Mouse (Mus musculus): ENCODE data around the gene Rhov. TPM values are rescaled to one million over a fixed set of nuclear protein-coding genes. Genes with fewer than 3 reads are reported as not detected.
A peak's percentile ranks its signal among the peaks of the same experiment; 100 is the strongest.

Gene Rhov
- polyA plus RNA-seq, 1 experiment = 1.9 TPM

GRCm38 (mm10) chr2:119302876-119303275, 31.8 kb upstream of the Rhov start:
- H3K4me1 ChIP-seq = peaks cover 45% of the 10 kb centered on the region
- no peak for TF ChIP-seq GATA1 (IDR thresholded peaks at IDR 0.05; ENCODE audit: borderline replicate concordance, low read length)
- TF ChIP-seq FLI1 (IDR thresholded peaks at IDR 0.05; ENCODE audit: low read length) = no peak
- no peak overlapping the region for H3K4me3 ChIP-seq (replicated peaks)
- H3K27me3 ChIP-seq (replicated peaks) = peaks cover 38% of the 10 kb centered on the region
- H3K9me3 ChIP-seq = no peaks in the 10 kb centered on the region
- H3K36me3 ChIP-seq (replicated peaks; ENCODE audit: low read length) = peaks cover 26% of the 10 kb centered on the region

- H3K4me3 ChIP-seq (replicated peaks) = no peak overlapping the region
- peaks cover 30% of the 10 kb centered on the region for H3K27me3 ChIP-seq (replicated peaks)
- no peak for TF ChIP-seq GATA1 (IDR thresholded peaks at IDR 0.05; ENCODE audit: borderline replicate concordance, low read length)
- TF ChIP-seq FLI1 (IDR thresholded peaks at IDR 0.05; ENCODE audit: low read length) = no peak
- H3K36me3 ChIP-seq (replicated peaks; ENCODE audit: low read length) = peaks cover 44% of the 10 kb centered on the region
- H3K9me3 ChIP-seq = no peaks in the 10 kb centered on the region
- H3K4me1 ChIP-seq = peaks cover 59% of the 10 kb centered on the region
These were observed 29.9 kb upstream of the Rhov start for GRCm38 (mm10) chr2:119300819-119301493.

- TF ChIP-seq GATA1 (IDR thresholded peaks at IDR 0.05; ENCODE audit: borderline replicate concordance, low read length) (no peak), FLI1 (IDR thresholded peaks at IDR 0.05; ENCODE audit: low read length) (no peak)
- H3K4me1 ChIP-seq = peaks cover 58% of the 10 kb centered on the region
- H3K36me3 ChIP-seq (replicated peaks; ENCODE audit: low read length) = peaks cover 49% of the 10 kb centered on the region
- peaks cover 24% of the 10 kb centered on the region for H3K27me3 ChIP-seq (replicated peaks)
- H3K9me3 ChIP-seq = no peaks in the 10 kb centered on the region
- H3K4me3 ChIP-seq (replicated peaks) = peak overlapping the region; percentile 87
These were observed 29.1 kb upstream of the Rhov start for GRCm38 (mm10) chr2:119299981-119300818.

- Histone ChIP-seq H3K27me3 (replicated peaks) (peaks cover 21% of the 10 kb centered on the region), H3K4me1 (peaks cover 60% of the 10 kb centered on the region), H3K9me3 (no peaks in the 10 kb centered on the region), H3K4me3 (replicated peaks) (no peak overlapping the region), H3K36me3 (replicated peaks; ENCODE audit: low read length) (peaks cover 63% of the 10 kb centered on the region)
- TF ChIP-seq FLI1 (IDR thresholded peaks at IDR 0.05; ENCODE audit: low read length) (no peak), GATA1 (IDR thresholded peaks at IDR 0.05; ENCODE audit: borderline replicate concordance, low read length) (no peak)
These were observed 27.8 kb upstream of the Rhov start for GRCm38 (mm10) chr2:119298839-119299238.

GRCm38 (mm10) chr2:119298330-119298729, 27.3 kb upstream of the Rhov start:
- Histone ChIP-seq H3K36me3 (replicated peaks; ENCODE audit: low read length) (peaks cover 68% of the 10 kb centered on the region), H3K9me3 (no peaks in the 10 kb centered on the region), H3K4me1 (peaks cover 63% of the 10 kb centered on the region), H3K27me3 (replicated peaks) (peaks cover 21% of the 10 kb centered on the region), H3K4me3 (replicated peaks) (no peak overlapping the region)
- TF ChIP-seq FLI1 (IDR thresholded peaks at IDR 0.05; ENCODE audit: low read length) (no peak), GATA1 (IDR thresholded peaks at IDR 0.05; ENCODE audit: borderline replicate concordance, low read length) (no peak)

- Histone ChIP-seq H3K9me3 (no peaks in the 10 kb centered on the region), H3K4me3 (replicated peaks) (no peak overlapping the region), H3K36me3 (replicated peaks; ENCODE audit: low read length) (peaks cover 76% of the 10 kb centered on the region), H3K27me3 (replicated peaks) (peaks cover 16% of the 10 kb centered on the region), H3K4me1 (peaks cover 64% of the 10 kb centered on the region)
- TF ChIP-seq FLI1 (IDR thresholded peaks at IDR 0.05; ENCODE audit: low read length) (no peak), GATA1 (IDR thresholded peaks at IDR 0.05; ENCODE audit: borderline replicate concordance, low read length) (no peak)
These were observed 26.4 kb upstream of the Rhov start for GRCm38 (mm10) chr2:119297506-119297905.

- Histone ChIP-seq H3K27me3 (replicated peaks) (peaks cover 10% of the 10 kb centered on the region), H3K9me3 (no peaks in the 10 kb centered on the region), H3K4me3 (replicated peaks) (no peak overlapping the region), H3K4me1 (peaks cover 64% of the 10 kb centered on the region), H3K36me3 (replicated peaks; ENCODE audit: low read length) (peaks cover 83% of the 10 kb centered on the region)
- no peak for TF ChIP-seq GATA1 (IDR thresholded peaks at IDR 0.05; ENCODE audit: borderline replicate concordance, low read length)
- TF ChIP-seq FLI1 (IDR thresholded peaks at IDR 0.05; ENCODE audit: low read length) = no peak
These were observed 25.7 kb upstream of the Rhov start for GRCm38 (mm10) chr2:119296756-119297155.

- H3K4me1 ChIP-seq = peaks cover 55% of the 10 kb centered on the region
- H3K36me3 ChIP-seq (replicated peaks; ENCODE audit: low read length) = peaks cover 92% of the 10 kb centered on the region
- H3K9me3 ChIP-seq = no peaks in the 10 kb centered on the region
- H3K4me3 ChIP-seq (replicated peaks) = peak overlapping the region; percentile 50
- H3K27me3 ChIP-seq (replicated peaks) = no peaks in the 10 kb centered on the region
- TF ChIP-seq FLI1 (IDR thresholded peaks at IDR 0.05; ENCODE audit: low read length) = no peak
- TF ChIP-seq GATA1 (IDR thresholded peaks at IDR 0.05; ENCODE audit: borderline replicate concordance, low read length) = no peak
These were observed 23.3 kb upstream of the Rhov start for GRCm38 (mm10) chr2:119294411-119294810.

GRCm38 (mm10) chr2:119293776-119294390, 22.8 kb upstream of the Rhov start:
- H3K27me3 ChIP-seq (replicated peaks) = no peaks in the 10 kb centered on the region
- H3K4me3 ChIP-seq (replicated peaks) = peak overlapping the region; percentile 42
- no peaks in the 10 kb centered on the region for H3K9me3 ChIP-seq
- peaks cover 52% of the 10 kb centered on the region for H3K4me1 ChIP-seq
- peaks cover 86% of the 10 kb centered on the region for H3K36me3 ChIP-seq (replicated peaks; ENCODE audit: low read length)
- TF ChIP-seq GATA1 (IDR thresholded peaks at IDR 0.05; ENCODE audit: borderline replicate concordance, low read length) (no peak), FLI1 (IDR thresholded peaks at IDR 0.05; ENCODE audit: low read length) (no peak)

Data from megakaryocyte, embryonic 14.5 days (primary cell).